Mouse (Mus musculus): ENCODE measurements at regions not wholly inside any gene's neighbourhood (a gene's known extent, or its start where the extent isn't known, plus 50 kb on each side); places are given as distances from the start of the nearest gene placed in this dataset.

DNA sequence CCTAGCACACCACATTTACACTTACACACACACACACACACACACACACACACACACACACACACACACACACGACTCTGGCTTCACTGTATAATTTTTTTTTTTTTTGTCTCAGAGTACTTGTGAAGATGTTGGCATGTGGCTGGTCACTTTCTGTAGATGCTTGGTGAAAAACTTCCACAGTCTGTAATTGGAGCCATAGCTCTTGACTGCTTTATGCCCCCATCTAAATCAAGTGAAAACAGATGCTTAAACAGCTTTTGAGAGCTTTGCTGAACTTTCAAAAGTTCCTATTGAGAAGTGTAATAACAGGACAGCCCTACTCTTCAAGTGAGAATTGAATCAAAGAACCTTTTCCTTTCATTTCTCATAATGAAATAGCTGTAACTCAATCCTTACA lies 317.7 kb downstream of the Gm21750 start:
- no peak for DNase-seq (ENCODE audit: low spot score)

DNA sequence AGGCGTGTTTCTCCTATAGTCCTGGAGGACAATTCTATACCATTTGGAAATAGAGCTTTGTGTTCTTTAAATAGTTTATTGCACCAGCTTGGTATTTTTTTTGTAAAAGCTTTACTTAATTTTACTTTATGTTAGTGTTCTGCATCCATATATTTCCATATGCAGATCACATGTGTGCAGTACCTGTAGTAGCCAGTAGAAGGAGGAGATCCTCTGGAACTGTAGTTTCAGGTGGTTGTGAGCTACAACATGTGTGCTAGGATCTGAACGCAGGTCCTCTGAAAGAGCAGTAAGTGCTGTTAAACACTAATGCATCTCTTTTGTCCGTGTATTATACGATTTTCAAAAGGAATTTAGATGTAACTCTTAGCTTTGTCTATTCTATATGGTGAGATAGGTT lies 335.2 kb downstream of the Gm21750 start:
- no peak for DNase-seq (ENCODE audit: low spot score)

DNA sequence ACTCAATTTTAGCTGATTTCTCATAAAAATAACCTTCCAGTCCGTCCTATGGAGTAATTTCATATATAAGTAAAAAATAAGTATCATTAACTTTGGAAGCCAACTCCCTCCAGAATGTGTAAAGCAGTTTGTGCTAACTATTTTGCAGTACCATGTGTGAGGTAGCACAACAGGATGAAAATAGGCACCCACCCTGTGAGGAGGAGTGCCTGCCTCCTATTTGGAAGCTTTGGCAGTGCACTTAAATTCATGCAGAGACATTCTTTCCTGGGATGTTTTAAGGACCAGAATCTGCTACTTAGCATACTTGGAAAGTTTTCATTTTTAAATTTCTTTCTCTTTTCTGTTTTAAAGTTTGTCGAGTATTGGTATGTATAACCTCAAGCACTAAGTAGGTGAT lies 336.8 kb downstream of the Gm21750 start:
- DNase-seq (ENCODE audit: low spot score), result no peak

- no peak for DNase-seq (ENCODE audit: low spot score)
These were observed 338.4 kb downstream of the Gm21750 start for GRCm38 (mm10) chr14:73999409-73999909.

DNA sequence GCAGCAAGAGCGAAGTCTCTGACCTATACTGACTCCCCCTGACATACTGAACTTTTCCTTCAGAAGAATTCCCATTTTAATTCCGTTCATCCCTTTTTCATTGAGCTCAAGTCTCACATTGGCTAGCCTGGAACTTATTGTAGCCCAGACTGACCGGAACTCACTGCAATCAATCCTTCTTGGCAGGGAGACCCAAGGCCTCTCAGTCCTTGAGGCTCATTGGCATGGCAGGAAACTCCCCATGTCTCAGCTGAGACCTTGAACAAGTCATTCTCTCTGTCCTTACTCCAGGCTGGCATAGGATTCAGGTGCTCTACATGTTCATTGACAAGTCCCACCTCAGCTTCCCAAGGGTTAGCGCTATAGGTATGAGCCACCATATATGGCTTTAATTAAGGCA lies 345.9 kb downstream of the Gm21750 start:
- no peak for DNase-seq (ENCODE audit: low spot score)

DNA sequence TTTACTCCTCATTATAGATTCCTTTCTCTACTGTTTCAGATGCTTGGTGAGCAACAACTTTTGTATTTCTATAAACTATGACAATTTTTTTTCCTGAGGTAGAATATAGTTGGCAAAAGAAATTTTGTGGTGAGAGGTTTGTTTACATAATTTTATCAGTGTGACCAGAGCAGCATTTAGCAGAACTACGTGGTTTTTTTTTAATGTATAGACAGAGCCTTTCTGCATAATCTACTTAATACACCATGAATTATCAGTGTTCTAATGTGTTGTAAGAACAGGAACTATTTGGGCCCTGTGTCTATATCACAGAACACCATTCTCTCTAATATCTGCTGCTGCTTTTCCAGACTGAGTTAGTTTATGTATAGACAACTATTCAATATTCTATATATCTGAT lies 350.5 kb downstream of the Gm21750 start:
- DNase-seq (ENCODE audit: low spot score), result no peak

- no peak for DNase-seq (ENCODE audit: low spot score)
These were observed 358.4 kb downstream of the Gm21750 start for GRCm38 (mm10) chr14:74019421-74019820.

DNA sequence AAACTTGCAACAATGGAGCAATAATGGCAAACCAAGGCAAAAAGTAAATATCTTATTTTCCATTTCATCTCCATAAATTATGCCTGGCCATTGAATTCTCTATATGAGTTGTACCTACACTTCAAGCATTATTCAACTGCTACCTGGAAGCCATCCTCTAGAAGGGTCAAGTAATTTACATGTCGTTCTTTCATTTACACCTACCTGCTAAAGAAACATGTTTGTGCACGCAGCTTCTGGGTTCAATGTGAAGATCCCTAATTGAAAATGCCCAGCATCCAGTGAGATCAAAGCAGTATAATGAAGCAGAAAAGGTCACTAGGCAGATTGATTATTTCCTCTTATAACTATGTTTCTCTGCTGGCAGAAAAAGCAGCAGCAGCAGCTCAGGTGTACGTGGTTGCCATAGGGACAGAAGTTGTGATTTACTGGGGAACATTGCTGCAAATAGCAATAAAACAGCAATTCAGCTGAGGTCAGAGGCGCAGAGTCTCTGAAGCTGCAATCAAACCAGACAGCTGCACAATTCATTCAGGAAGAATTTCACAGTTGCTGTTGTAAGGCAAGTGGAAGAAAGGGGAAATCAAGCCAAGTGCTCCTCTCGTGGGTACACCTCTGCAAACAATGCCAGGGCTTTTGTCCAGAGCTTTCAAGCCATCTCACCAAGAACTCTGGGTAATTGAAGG lies 386.1 kb downstream of the Gm21750 start:
- no peak for DNase-seq (ENCODE audit: low spot score)

- DNase-seq (ENCODE audit: low spot score), result no peak
These were observed 386.8 kb downstream of the Gm21750 start for GRCm38 (mm10) chr14:74047695-74048280.

GRCm38 (mm10) chr14:74048386-74048785 lies 387.4 kb downstream of the Gm21750 start:
- no peak for DNase-seq (ENCODE audit: low spot score)

DNA sequence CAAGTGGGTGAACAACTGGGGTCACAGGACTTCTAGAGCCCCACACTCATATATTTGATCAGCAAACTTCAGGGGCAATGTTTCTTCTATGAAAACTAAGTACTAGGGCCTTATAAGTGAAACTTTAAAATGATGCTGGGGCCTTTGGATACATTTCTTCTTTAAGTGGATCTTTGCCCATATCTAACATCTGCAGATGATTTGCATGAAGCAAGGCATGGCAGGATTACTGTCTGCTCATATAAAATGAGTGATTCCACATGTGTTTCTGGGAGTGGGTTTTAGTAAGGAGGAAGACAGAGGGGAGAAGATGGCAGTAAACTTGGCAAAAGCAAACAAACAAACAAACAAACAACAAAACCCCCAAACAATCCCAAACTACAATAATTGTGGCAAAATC lies 405.0 kb downstream of the Gm21750 start:
- DNase-seq (ENCODE audit: low spot score), result no peak

GRCm38 (mm10) chr14:74093016-74093415 lies 432.0 kb downstream of the Gm21750 start:
- DNase-seq (ENCODE audit: low spot score), result no peak

GRCm38 (mm10) chr14:74099696-74100095 lies 438.7 kb downstream of the Gm21750 start:
- DNase-seq (ENCODE audit: low spot score), result peak; percentile 3

GRCm38 (mm10) chr14:74112603-74113002 lies 451.6 kb downstream of the Gm21750 start:
- DNase-seq (ENCODE audit: low spot score), result no peak

DNA sequence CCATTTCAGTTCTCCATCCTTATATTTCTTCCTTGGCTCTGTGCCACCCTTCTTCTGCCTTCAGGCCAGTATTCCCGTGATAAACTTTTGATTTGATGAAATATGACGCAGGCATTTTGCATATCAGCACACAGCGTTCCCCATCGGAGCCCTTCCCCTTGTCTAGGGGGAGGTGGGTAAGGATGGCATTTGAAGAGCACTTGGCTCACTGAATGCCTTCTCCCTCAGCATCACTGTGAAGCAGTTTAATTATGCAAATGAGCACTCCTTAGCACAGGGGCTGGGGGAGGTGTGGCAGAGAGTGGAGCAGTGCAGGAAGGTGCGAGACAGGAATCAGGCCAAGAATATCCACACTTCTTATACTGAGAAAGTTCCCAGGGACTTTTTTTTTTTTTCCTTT lies 452.1 kb downstream of the Gm21750 start:
- no peak for DNase-seq (ENCODE audit: low spot score)

- no peak for DNase-seq (ENCODE audit: low spot score)
These were observed 452.5 kb downstream of the Gm21750 start for GRCm38 (mm10) chr14:74113556-74113955.

DNA sequence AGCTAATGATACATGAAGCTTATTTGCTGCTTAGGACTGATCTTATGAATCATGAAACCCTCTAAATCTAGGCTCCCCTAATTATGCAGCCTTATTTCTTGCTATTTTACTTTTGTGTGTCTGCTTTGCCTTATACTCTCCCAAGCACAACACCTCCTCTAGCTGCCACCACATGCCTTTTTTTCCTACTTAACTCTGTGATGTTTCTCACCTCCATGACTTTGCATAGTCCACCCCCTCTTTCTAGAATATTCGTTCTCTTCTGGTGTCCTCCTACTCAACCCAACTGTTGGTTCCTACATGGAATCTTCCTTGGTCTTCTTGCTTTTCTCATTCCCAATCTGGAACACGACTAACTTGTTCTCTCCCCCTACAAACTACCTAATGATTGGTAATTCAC lies 456.7 kb downstream of the Gm21750 start:
- DNase-seq (ENCODE audit: low spot score), result no peak

DNA sequence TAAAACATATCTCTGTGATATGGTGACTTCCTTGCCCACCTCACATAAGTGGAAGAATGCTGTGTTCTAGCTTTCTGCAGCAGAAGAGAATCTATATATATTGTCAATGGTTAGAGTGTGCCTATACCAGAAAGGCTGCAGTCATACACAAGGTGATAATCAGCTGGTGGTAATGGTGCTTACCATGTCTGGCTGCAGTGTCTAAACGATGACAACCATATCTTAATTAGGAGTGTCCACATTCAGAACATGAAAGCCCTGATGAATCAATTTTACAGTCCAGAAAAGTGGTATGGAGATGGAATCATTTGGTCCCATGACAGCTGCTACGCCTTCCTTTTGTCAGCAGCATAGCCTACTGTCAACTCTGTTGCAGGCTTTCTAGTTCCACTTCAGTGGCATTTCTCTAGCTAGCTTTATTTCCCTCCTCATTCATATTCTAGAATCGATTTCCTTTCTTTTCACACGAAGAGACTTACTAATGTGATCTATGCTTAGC lies 484.2 kb downstream of the Gm21750 start:
- DNase-seq (ENCODE audit: low spot score), result no peak

GRCm38 (mm10) chr14:74166221-74166620 lies 474.4 kb upstream of the Htr2a start:
- peak; percentile 46 for DNase-seq (ENCODE audit: low spot score)

GRCm38 (mm10) chr14:74169131-74169875 lies 471.3 kb upstream of the Htr2a start:
- DNase-seq (ENCODE audit: low spot score), result peak; percentile 12

GRCm38 (mm10) chr14:74180066-74180465 lies 460.6 kb upstream of the Htr2a start:
- no peak for DNase-seq (ENCODE audit: low spot score)

DNA sequence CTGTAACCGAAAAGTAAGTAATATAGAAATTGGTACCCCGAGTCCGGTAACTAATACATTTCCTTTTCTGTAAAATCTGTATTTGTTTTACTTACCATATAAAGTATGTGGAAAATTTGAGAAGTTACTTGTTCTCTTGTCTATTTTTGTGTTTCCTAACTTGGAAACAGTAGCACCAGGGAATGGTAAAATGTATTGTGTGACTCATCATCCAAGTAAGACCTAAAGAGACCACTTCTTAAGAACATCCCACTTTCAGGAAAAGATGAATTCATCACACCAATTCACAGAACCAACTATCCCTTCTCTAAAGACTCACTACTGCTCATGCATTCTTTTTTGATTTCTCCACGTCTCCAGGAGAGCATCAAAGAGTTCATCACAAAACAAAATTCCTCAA lies 457.6 kb upstream of the Htr2a start:
- no peak for DNase-seq (ENCODE audit: low spot score)

DNA sequence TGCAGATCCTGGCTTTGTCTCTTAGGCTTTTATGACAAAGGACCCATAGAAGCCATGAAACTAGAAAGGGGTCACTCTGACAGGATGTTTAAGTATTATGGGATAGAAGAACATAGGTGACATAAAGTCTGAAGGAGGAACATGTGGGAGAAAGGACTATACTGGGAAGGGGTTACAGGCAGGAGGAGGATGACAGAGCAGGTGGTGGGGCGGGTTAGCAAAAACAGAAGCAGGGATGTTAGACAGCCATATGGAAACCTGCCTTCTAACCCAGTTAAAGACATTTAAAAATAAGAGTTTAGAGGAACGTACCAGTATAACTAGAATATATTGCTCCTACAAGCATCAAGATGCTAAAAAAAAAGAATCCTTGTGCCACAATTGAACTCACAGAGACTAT lies 438.9 kb upstream of the Htr2a start:
- DNase-seq (ENCODE audit: low spot score), result no peak

Data from adipocyte (in vitro differentiated cells).